Mouse (Mus musculus) yolk sac, embryonic 10.5 days (tissue): ENCODE measurements around the gene Snx3.

ENCODE experiments used
- DNase-seq: peaks from one replicate; pipeline ENCODE4 v3.0.0-alpha.2; 2017; ENCODE audit warnings: low spot score

Snx3 gene

GRCm38 (mm10) chr10:42501775-42502348 is at the start of gene Snx3:
Gene Snx3, plus strand, starts transcription at chr10:42502030.
- DNase-seq: peak; percentile 99

- DNase-seq: no peak
Measured at GRCm38 (mm10) chr10:42454266-42454665, 47.6 kb upstream of the Snx3 start.

DNA sequence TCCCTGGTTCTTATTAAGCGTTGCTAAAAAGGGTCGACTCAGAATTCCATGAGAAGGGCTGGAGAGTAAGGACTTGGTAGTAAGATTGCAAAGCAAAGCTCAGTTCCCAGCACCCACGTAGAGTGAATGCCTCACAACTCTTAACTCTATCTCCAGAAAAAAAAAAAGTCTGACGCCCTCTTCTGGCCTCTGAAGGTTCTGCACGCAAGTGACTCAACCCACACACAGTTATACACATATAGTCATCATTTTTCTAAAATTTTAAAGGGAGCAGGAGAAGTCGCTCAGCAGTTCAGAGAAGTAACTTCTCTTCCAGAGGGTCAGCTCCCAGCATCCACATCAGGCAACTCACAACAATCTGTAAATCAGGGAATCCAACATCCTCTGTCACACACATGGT is 47.1 kb upstream of the Snx3 start:
- no peak for DNase-seq

- no peak for DNase-seq
Measured at GRCm38 (mm10) chr10:42455981-42456380, 45.8 kb upstream of the Snx3 start.

GRCm38 (mm10) chr10:42457557-42458191 is 44.2 kb upstream of the Snx3 start:
- no peak for DNase-seq

DNA sequence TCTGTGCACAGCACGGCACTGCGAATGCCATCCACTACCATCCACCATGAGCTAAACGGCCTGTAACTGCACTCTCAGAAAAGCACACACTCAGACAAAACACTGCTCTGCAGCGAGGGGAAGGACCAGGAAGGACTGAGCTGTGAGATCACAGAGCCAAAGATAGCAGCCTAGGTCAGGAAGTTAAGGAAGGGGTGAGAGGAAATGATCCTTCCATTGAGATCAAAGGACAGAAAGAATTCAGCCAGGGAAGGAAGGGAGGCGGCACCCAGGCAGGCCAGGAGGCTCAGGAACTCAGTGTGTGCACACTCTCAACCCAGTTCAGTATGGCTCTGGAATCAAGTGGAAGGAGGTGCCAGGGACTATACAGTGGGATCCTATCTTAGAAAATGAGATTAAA is 37.6 kb upstream of the Snx3 start:
- peak; percentile 76 for DNase-seq

DNA sequence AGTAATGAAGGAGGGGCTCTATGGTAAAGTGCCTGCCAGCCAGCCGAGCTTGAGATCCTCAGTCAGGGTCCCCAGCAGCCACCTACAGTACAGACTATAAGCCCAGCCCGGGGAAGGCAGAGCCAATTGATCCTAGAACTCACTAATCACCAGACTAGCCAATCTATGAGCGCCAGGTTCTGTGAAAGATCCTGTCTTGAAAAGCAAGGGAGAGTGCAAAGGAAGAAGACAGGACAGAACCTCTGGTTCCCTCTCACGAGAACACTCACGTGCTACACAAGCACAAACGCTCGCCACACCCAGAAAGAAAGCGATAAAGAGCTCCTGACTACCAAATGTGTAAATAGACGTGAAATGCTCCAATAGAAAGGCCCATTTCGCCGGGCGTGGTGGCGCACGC is 37.0 kb upstream of the Snx3 start:
- DNase-seq: peak; percentile 73

DNA sequence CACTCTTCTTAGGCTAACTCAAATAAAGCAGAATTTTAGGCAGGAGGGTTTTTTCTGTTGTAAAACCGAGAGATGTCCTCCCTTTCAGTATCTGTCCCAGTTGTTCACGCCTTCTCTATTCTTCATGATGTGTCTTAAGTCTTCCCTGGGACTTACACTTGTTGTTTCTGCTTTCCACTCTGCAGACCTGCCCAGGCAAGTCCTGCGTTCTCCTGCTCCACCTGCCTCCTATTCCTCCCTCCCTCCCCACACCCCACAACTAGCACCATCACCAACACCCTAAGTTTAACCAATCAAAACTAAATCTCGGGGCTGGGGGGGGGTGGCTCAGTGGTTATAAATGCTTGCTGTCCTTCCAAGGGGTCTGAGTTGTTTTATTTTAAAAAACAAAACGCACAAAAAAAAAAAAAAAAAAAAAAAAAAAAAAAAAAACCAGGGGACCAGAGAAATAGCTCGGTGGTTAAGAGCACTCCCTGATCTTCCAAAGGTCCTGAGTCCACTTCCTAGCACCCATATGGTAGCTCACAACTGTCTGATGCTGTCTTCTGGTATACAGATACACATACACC is 26.8 kb upstream of the Snx3 start:
- no peak for DNase-seq

DNA sequence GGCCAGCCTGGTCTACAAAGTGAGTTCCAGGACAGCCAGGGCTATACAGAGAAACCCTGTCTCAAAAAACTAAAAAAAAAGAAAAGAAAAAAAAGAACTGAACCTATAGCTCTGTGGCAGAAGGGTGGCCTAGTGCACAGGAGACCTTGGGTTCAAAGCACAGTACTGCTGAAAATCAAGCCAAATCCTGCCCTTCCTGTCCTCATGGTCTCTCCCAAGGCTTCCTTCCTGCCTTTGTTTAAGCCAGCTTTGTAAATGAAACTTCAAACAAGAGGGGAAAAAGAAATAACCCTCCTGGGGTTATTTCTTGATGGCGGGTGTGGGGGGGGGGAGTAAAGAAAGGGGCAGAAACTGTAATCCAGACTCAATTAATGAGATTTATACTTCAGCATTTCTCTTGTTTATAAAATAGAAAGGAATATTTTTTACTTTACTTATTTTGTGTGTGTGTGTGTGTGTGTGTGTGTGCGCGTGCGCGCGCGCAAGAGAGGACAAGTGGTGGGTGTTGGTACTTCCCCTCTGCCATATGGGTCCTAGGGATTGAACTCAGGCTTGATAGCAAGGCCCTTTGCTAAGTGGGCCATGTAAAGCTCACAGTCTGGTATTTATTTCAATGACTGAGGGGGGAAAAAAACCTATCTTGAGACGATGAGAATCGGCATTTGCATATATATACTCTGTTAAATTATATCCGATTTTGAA is 24.9 kb upstream of the Snx3 start:
- no peak for DNase-seq

DNA sequence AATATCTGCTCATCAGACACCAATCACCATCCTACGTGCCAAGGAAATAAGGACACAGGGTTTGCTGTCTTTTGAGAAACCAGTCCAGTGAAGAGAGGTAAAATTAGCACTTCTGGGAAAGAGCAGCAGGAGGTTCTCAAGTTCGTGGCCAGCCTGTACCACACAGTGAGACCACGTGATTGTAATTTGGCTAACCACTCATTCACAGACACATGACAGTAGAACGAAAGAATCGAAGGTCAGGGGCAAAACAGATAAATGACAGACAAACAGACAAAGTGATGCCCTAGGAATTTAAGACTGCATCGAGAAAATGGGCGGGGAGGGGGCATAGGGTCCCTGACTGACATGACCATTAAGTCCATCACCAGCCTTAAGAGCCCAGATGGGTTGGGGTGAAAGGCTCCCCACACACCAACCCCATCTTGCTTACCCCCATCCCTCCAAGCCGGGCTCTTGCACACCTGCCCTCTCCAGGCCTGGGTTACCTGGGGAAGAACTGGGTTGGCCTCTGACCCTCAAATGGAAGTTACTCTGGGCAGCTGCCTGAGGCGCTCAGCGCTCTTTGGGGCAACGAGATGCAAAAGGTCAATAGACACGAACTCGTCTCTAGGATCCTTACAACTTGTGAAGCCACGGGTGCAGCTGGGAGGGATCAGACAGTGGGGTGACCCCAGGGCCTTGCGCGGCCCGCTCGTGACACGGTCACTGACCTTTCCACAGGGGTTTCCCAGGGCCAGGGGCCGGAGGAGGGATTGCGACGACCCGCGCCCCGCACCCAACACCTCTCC is 24.1 kb upstream of the Snx3 start:
- DNase-seq: no peak

DNA sequence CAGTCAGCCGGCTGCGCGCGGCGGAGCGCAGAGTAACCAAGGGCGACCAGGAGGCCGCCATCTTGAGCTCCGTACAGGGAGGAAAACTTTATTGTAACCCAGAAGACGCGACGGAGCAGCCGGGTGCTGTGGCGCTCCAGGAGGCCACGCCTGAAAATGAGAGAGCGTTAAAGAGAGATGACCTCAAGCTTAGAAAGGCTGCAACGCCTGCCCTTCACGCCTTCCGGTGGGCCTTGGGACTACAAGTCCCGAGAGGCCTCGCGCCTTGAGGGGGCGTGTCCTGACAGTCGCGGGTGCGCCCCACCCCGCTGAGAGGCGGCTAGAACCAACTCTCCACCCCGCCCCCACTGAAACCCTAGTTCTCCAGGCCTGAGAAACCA is 23.5 kb upstream of the Snx3 start, which contains the start of gene Afg1l:
Afg1l (minus strand) TSS at position 225 of the 380 bp plus-strand sequence.
- peak; percentile 96 for DNase-seq

- DNase-seq: no peak
Measured at GRCm38 (mm10) chr10:42480719-42481118, 21.1 kb upstream of the Snx3 start.

- no peak for DNase-seq
Measured at GRCm38 (mm10) chr10:42488606-42489296, 13.1 kb upstream of the Snx3 start.

- no peak for DNase-seq
Measured at GRCm38 (mm10) chr10:42491158-42491557, 10.7 kb upstream of the Snx3 start.

- DNase-seq: no peak
Measured at GRCm38 (mm10) chr10:42492027-42492771, 9.6 kb upstream of the Snx3 start.

GRCm38 (mm10) chr10:42493000-42493399 is 8.8 kb upstream of the Snx3 start:
- peak; percentile 78 for DNase-seq

- no peak for DNase-seq
Measured at GRCm38 (mm10) chr10:42500611-42501010, 1.2 kb upstream of the Snx3 start.

DNA sequence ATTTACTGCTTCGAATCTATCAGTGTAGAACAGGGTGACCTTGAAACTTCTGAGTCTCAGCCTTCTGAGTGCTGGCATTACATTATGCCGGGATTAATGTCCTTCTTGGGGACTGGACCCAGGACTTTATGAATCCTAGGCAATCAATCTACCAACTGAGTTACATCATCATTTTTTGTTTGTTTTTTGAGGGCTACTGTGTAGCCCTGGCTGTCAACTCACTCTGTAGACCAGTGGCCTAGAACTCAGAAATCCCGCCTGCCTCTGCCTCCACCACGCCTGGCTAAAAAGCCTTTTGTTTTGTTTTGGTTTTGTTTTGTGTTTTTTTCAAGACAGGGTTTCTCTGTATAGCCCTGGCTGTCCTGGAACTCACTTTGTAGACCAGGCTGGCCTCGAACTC is 669 bp upstream of the Snx3 start:
- DNase-seq: no peak

- DNase-seq: peak; percentile 62
Measured at GRCm38 (mm10) chr10:42502349-42503111, 700 bp downstream of the Snx3 start.

DNA sequence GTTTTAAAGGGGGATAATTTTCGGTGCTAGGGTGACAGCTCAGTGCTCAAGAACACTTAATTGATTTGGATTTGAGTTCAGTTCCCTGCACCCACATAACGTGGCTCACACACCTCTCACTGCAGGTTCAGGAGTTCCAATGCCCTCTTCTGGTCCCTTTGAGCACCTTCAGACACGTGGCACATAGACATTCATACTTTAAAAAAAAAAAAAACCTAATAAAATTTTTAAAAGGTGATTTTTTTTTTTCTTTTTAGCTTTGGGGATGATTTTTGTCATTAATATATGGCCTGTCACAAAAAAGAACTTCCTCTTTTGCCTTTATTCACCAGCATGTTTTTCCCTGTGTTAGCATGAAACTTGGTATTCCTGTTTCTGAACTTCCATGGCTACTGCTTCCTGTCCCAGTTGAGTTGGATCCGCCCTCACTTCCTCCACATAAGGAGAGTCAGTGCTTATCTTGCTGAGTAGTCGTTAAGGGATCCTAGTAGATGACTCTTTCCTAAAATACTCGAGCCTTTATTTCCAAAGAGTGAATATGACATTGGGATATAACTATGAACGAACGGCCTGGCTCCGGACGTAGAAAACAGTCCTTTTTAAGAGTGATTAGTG is 2.4 kb downstream of the Snx3 start:
- no peak for DNase-seq
